Mouse (Mus musculus): Measurements from ENCODE around the gene Camta1.

DNA sequence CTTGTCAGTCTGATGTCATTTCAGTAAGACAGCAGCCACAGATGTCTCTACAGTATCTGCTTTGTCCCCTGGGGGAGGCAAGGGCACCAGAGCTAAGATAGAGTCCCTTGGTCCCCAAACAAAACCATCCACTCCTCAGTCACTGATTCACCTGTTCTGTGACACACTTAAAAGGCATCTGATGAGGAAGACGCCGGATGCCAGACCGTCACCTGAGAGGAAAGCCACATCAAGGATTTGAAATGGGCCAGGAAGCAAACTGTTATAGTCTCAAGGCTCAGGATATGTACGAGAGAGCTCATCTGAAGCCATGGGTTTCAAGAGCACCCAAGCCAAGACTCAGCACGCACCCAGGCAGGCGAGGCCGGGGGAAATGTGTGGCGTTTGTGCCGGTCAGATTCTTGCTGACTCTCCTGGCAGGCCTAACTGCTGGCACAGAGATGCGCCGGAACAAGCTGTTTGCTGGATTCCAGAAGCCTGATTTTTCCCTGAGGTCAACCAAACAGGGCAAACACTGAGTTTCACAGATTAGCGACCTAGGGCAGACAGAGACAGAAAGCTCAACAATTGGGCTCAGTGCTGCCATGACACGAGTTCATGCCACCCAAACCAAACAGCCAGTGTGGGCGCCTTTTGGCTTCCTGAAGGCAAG, 958.5 kb downstream of the Camta1 start:
- no peak for TF ChIP-seq GATA1 (IDR thresholded peaks at IDR 0.05; ENCODE audit: low read length)
- TF ChIP-seq TAL1 (IDR thresholded peaks at IDR 0.05; ENCODE audit: low read length), result no peak
